In the genomic region with DNA sequence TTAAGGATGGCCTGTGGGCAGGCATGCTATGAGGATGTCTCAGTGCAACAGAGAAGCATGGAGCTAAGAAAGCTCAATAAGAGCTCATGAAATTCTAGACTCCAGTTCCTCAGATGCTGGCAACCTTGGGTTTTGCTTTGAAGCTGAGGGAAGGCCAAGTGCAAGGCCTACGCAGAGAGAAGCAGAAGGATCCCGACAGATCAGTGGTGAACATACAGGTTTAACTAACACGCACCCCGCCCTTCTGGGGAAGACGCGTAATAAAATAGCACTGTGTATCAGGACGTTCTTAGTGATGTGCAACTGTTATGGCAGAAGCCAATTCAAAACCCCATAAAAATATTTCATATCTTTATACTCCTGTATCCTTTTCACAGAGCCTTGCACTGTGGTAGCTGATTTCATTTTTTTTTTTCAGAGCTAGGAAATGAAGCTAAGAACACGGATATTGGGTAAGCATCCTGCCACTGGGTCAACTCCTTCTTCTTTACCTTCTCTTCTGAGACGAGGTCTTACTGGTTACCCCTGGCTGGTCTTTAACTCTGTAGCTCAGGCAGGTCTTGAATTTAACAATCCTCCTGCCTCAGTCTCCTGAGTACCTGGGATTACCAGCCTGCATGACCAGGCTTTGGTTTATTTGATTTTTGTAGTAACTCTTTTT, we compare ENCODE assay signal across 26 mouse cellular contexts.
DNase-seq lines count a peak whose midpoint lies in the region; ATAC-seq lines count a peak whose summit lies in the region.
"Had no signal": no experiment of that assay in that cellular context is flagged by ENCODE, and none has a peak within 500 bp of the region (broad histone marks: within the 10 kb centered on the region; RNA-seq: fewer than 3 reads in every experiment).

No protein-coding gene starts in this region.

- no peak for DNase-seq in frontal cortex, postnatal 25 days (ENCODE audit: low spot score in 2 of 2)
- DNase-seq in testis, postnatal 10 days (ENCODE audit: low spot score): peak; percentile 37
- no peak for DNase-seq in testis, postnatal 14 days (ENCODE audit: low spot score)
- DNase-seq in brain, adult 2 months (ENCODE audit: low read depth, low spot score): peak; percentile 36
- DNase-seq in heart, adult 9 months (ENCODE audit: low spot score in 2 of 2): no peak
- DNase-seq in lung, postnatal 10 days: no peak
- DNase-seq: cerebellum, adult 2 months; cerebellum, postnatal 14 days; gastrocnemius, adult 2 months; gastrocnemius, postnatal 36 days; heart, adult 2 months; heart, postnatal 10 days; kidney, postnatal 14 days; left cerebral cortex, postnatal 4 days; liver, embryonic 13.5 days; lung, adult 2 months; lung, postnatal 14 days; midbrain, embryonic 14.5 days; right cerebral cortex, postnatal 25 days; spleen, adult 18-20 months; thymus, adult 2 months; thymus, postnatal 36 days had no signal

- peak; percentile 57 for ATAC-seq in frontal cortex, adult (ENCODE audit: low TSS enrichment)
- ATAC-seq: forebrain, embryonic 14.5 days; intestine, postnatal 0 days; Patski had no signal

Comparison
In these comparisons a context has a peak if more than half of its experiments do, and no peak if none do; other contexts are left out.
1. DNase-seq: peak in testis, postnatal 10 days (single experiment) and brain, adult 2 months (single experiment); none in frontal cortex, postnatal 25 days (0 of 2), testis, postnatal 14 days (single experiment), heart, adult 9 months (0 of 2) and lung, postnatal 10 days (single experiment).